Mouse (Mus musculus) megakaryocyte, embryonic 14.5 days (primary cell): ENCODE measurements around the gene Dynlrb1. TPM values are rescaled to one million over a fixed set of nuclear protein-coding genes. Genes with fewer than 3 reads are reported as not detected.

Source experiments
- H3K27me3 ChIP-seq: replicated peaks from 2 replicates; pipeline ENCODE3; 2012; ENCODE audit warnings: inconsistent platforms
- H3K36me3 ChIP-seq: replicated peaks from 2 replicates; pipeline ENCODE3; 2012; ENCODE audit warnings: low read length, inconsistent platforms, mixed read lengths
- H3K4me1 ChIP-seq: 2 replicates; pipeline ENCODE4 v1.6.1; 2012; ENCODE audit warnings: inconsistent platforms
- H3K4me3 ChIP-seq: replicated peaks from 2 replicates; pipeline ENCODE3; 2012; ENCODE audit warnings: moderate library complexity, mild to moderate bottlenecking, inconsistent platforms
- H3K9me3 ChIP-seq: 2 replicates; pipeline ENCODE4 v1.6.1; 2012; ENCODE audit warnings: inconsistent platforms
- FLI1 ChIP-seq: IDR thresholded peaks from 2 replicates; pipeline ENCODE4 v1.6.1; 2012; ENCODE audit warnings: low read length, inconsistent platforms, mixed read lengths
- GATA1 ChIP-seq: IDR thresholded peaks from 3 replicates; pipeline ENCODE4 v1.6.1; 2012; ENCODE audit warnings: mixed read lengths, low read length, inconsistent platforms, borderline replicate concordance
- polyA plus RNA-seq: library from polyadenylated mRNA; stranded (reverse); fragments of >175 nt; gene quantifications from 2 replicates; pipeline ENCODE4 v1.2.3, GENCODE M21; 2012; ENCODE audit warnings: low replicate concordance; ENCODE audit not compliant: insufficient read depth

Dynlrb1 gene
- polyA plus RNA-seq, 1 experiment: 187 TPM

DNA sequence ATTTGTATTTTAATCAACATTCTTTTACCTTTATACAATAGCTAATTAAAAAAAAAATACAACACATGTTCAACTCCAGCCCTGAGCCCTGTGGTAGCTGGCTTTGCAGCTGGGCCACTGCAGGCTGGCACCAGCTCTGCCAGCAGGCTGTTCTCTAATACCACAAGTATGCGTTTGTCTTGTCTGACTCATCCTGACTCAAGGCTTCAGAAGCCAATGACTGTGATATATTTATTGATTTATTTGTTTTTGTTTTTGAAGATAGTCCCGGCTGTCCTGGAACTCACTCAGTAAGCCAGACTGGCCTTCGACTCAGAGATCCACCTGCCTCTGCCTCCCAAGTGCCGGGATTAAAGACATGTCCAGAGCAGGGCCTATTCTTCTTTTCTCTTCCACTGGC lies 57.6 kb downstream of the Dynlrb1 start:
- no peaks in the 10 kb centered on the region for H3K9me3 ChIP-seq
- H3K4me3 ChIP-seq: no peak overlapping the region
- TF ChIP-seq FLI1: no peak
- no peak for TF ChIP-seq GATA1
- H3K4me1 ChIP-seq: peaks cover 11% of the 10 kb centered on the region
- H3K27me3 ChIP-seq: no peaks in the 10 kb centered on the region
- H3K36me3 ChIP-seq: peaks cover 79% of the 10 kb centered on the region

GRCm38 (mm10) chr2:155295453-155295852 lies 59.1 kb downstream of the Dynlrb1 start:
- no peak overlapping the region for H3K4me3 ChIP-seq
- no peaks in the 10 kb centered on the region for H3K9me3 ChIP-seq
- H3K4me1 ChIP-seq: peaks cover 11% of the 10 kb centered on the region
- no peak for TF ChIP-seq GATA1
- no peak for TF ChIP-seq FLI1
- H3K27me3 ChIP-seq: no peaks in the 10 kb centered on the region
- peaks cover 77% of the 10 kb centered on the region for H3K36me3 ChIP-seq

DNA sequence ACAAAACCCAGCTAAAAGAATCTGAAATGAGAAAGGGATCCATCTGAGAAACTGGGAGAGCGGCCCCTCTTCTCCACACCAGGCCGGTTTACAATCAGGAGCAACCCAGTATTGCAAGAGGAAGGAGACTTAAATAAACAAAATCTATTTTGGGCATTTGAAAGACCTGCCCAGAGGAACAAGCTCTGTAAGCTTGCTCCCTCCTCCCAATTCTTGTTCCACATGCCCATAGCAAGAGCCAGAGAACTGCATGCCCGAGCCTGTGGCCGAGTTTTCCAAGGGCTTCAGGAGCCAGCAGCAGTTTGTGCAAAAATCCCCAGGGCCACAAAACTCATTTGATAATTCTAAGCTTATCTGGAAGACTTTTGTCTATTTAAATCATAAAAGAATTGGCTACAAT lies 63.2 kb downstream of the Dynlrb1 start:
- H3K36me3 ChIP-seq: peaks cover 70% of the 10 kb centered on the region
- TF ChIP-seq GATA1 (no peak), FLI1 (no peak)
- H3K4me1 ChIP-seq: peaks cover 17% of the 10 kb centered on the region
- H3K27me3 ChIP-seq: no peaks in the 10 kb centered on the region
- no peaks in the 10 kb centered on the region for H3K9me3 ChIP-seq
- no peak overlapping the region for H3K4me3 ChIP-seq

Other genes starting within 250 kb of the Dynlrb1 start
- gene Gm14226, start 218.3 kb upstream of the Dynlrb1 start, polyA plus RNA-seq: not detected in 2 replicates
- 2.7 and 9.5 TPM in 2 replicates for gene Ahcy, start 162.0 kb upstream of the Dynlrb1 start, polyA plus RNA-seq
- 1.2 and 1.4 TPM in 2 replicates for gene Itch, start 103.0 kb upstream of the Dynlrb1 start, polyA plus RNA-seq
- gene Map1lc3a, start 39.8 kb downstream of the Dynlrb1 start, polyA plus RNA-seq: 47.3 and 56.9 TPM in 2 replicates
- 9.1 and 13.0 TPM in 2 replicates for gene Pigu, start 120.9 kb downstream of the Dynlrb1 start, polyA plus RNA-seq
- 12.7 and 21.9 TPM in 2 replicates for gene Trp53inp2, start 144.5 kb downstream of the Dynlrb1 start, polyA plus RNA-seq
- 8.0 and 12.2 TPM in 2 replicates for gene Ncoa6, start 237.4 kb downstream of the Dynlrb1 start, polyA plus RNA-seq